Mouse (Mus musculus): ENCODE data around the gene Casp8. TPM values are rescaled to one million over a fixed set of nuclear protein-coding genes. Genes with fewer than 3 reads are reported as not detected.

The Casp8 gene
- polyA plus RNA-seq (2015; fragmentation: Nextera tagmentation; extraction: Ambion mirVana): 15.5 and 27.8 TPM in 2 replicates

DNA sequence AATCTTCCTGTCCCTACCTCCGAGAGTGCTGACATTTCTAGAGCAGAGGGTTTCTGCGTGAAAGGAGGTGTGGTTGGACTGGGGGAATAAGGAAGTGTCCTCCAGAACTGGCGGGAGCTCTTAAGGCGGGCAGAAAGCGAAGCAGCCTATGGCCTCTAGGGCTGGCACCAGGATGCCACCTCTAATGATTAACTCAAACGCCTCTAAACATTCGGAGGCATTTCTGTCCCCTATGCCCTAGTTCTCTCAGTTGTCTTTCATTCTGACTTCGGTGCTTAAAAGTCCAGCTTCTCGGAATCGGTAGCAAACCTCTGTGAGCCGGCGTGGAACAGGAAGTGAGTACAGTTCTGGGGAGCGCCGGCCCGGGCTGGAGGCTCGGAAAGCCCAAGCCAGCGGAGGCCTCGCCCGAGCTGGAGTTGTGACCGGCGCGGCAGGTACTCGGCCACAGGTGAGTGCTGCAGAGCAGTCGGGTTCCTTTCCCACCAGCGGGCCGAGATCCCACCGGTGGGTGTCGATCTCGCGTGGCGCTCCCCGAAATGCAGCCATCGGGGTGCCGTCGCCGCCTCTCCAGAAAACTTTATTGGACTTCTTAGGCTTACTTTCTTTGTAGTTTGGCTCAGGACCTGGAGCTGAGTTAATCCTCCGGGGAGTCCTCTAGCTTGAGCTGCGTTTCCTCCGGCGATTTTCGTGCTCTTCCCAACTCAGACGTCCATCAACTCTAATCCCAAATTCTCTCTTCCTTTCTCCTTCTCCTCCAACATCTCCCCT is at the start of gene Casp8:
Gene Casp8 (plus strand): TSS at position 84 of the 768 bp plus-strand sequence.

Other genes with a start within 250 kb of the Casp8 start
- gene Fam126b, start 209.1 kb upstream of the Casp8 start, polyA plus RNA-seq (2015; fragmentation: Nextera tagmentation; extraction: Ambion mirVana): 5.1 and 5.6 TPM in 2 replicates
- gene Ndufb3, start 209.0 kb upstream of the Casp8 start, polyA plus RNA-seq (2015; fragmentation: Nextera tagmentation; extraction: Ambion mirVana): 318 and 389 TPM in 2 replicates
- 0.27 TPM in 1 of 2 replicates, not detected in the other for gene Als2cr12, start 99.4 kb upstream of the Casp8 start, polyA plus RNA-seq (2015; fragmentation: Nextera tagmentation; extraction: Ambion mirVana)
- 47.1 and 62.6 TPM in 2 replicates for gene Cflar, start 83.9 kb upstream of the Casp8 start, polyA plus RNA-seq (2015; fragmentation: Nextera tagmentation; extraction: Ambion mirVana)
- 8.3 and 8.8 TPM in 2 replicates for gene Trak2, start 178.1 kb downstream of the Casp8 start, polyA plus RNA-seq (2015; fragmentation: Nextera tagmentation; extraction: Ambion mirVana)
- gene Stradb, start 178.1 kb downstream of the Casp8 start, polyA plus RNA-seq (2015; fragmentation: Nextera tagmentation; extraction: Ambion mirVana): 19.5 and 31.1 TPM in 2 replicates

All from adrenal gland, postnatal 0 days (tissue).